In genomic region chr17:69006272-69006671, GRCm38 (mm10) we compare ENCODE assay signal across 10 mouse cellular contexts.
DNase-seq lines count a peak whose midpoint lies in the region; ATAC-seq and TF ChIP-seq lines count a peak whose summit lies in the region.
"Had no signal": no experiment of that assay in that cellular context is flagged by ENCODE, and none has a peak within 500 bp of the region (broad histone marks: within the 10 kb centered on the region; RNA-seq: fewer than 3 reads in every experiment).

No protein-coding gene starts in this region.

- peak; percentile 62; the same call in 1 of the 2 replicates for ATAC-seq in intestine, embryonic 14.5 days (replicated peaks; ENCODE audit: low FRiP score, low TSS enrichment, low read depth)
- no peak for ATAC-seq in intestine, postnatal 0 days
- 0 out of 2 replicates have a peak, but pooled peaks have one; percentile 42 for ATAC-seq in midbrain, embryonic 11.5 days (ENCODE audit: low FRiP score)
- ATAC-seq in midbrain, embryonic 16.5 days: no peak
- 0 out of 2 replicates have a peak, but pooled peaks have one; percentile 56 for ATAC-seq in embryonic facial prominence, embryonic 11.5 days (replicated peaks; ENCODE audit: insufficient number of reproducible peaks, low FRiP score, low TSS enrichment, low read depth)
- ATAC-seq in stomach, postnatal 0 days (ENCODE audit: low FRiP score, low TSS enrichment): no peak

- H3K27me3 ChIP-seq in intestine, embryonic 14.5 days (replicated peaks; ENCODE audit: control insufficient read depth, insufficient read depth, low read length): no peaks in the 10 kb centered on the region
- H3K27me3 ChIP-seq in intestine, postnatal 0 days (replicated peaks; ENCODE audit: control insufficient read depth, insufficient read depth, low read length): no peaks in the 10 kb centered on the region
- H3K27me3 ChIP-seq in midbrain, embryonic 11.5 days (ENCODE audit: control insufficient read depth, insufficient read depth, low read length): no peaks in the 10 kb centered on the region
- H3K27me3 ChIP-seq in midbrain, embryonic 16.5 days (ENCODE audit: control insufficient read depth, insufficient read depth, low read depth, low read length): no peaks in the 10 kb centered on the region
- H3K27me3 ChIP-seq in embryonic facial prominence, embryonic 11.5 days (ENCODE audit: control insufficient read depth, insufficient read depth, low read length): no peaks in the 10 kb centered on the region
- no peaks in the 10 kb centered on the region for H3K27me3 ChIP-seq in stomach, postnatal 0 days (ENCODE audit: control insufficient read depth, insufficient read depth, low read length)
- H3K27me3 ChIP-seq: CH12.LX; embryonic facial prominence, embryonic 12.5 days had no signal

- no peak for TF ChIP-seq EP300 in stomach, postnatal 0 days (optimal IDR thresholded peaks at IDR 0.05)

- no peaks in the 10 kb centered on the region for H3K36me3 ChIP-seq in intestine, embryonic 14.5 days (ENCODE audit: control insufficient read depth, insufficient read depth, low read length)
- H3K36me3 ChIP-seq in intestine, postnatal 0 days (ENCODE audit: control insufficient read depth, insufficient read depth): no peaks in the 10 kb centered on the region
- H3K36me3 ChIP-seq in midbrain, embryonic 11.5 days (ENCODE audit: control insufficient read depth, insufficient read depth, low read length): no peaks in the 10 kb centered on the region
- no peaks in the 10 kb centered on the region for H3K36me3 ChIP-seq in midbrain, embryonic 16.5 days (ENCODE audit: control insufficient read depth, insufficient read depth, low read length)
- H3K36me3 ChIP-seq in embryonic facial prominence, embryonic 11.5 days (replicated peaks; ENCODE audit: control insufficient read depth, insufficient read depth, low read depth, low read length): no peaks in the 10 kb centered on the region
- H3K36me3 ChIP-seq in stomach, postnatal 0 days (ENCODE audit: control insufficient read depth, insufficient read depth, low read length): no peaks in the 10 kb centered on the region
- H3K36me3 ChIP-seq: embryonic facial prominence, embryonic 12.5 days had no signal

- H3K4me1 ChIP-seq in intestine, embryonic 14.5 days (replicated peaks; ENCODE audit: control insufficient read depth, insufficient read depth, low read length): no peaks in the 10 kb centered on the region
- H3K4me1 ChIP-seq in intestine, postnatal 0 days (replicated peaks; ENCODE audit: control insufficient read depth, insufficient read depth, low read length): no peaks in the 10 kb centered on the region
- H3K4me1 ChIP-seq in midbrain, embryonic 11.5 days (ENCODE audit: control insufficient read depth, insufficient read depth, low read length): no peaks in the 10 kb centered on the region
- no peaks in the 10 kb centered on the region for H3K4me1 ChIP-seq in midbrain, embryonic 16.5 days (ENCODE audit: control insufficient read depth, insufficient read depth, low read length)
- no peaks in the 10 kb centered on the region for H3K4me1 ChIP-seq in embryonic facial prominence, embryonic 11.5 days (ENCODE audit: control insufficient read depth, insufficient read depth, low read length)
- H3K4me1 ChIP-seq in stomach, postnatal 0 days (replicated peaks; ENCODE audit: control insufficient read depth, insufficient read depth): no peaks in the 10 kb centered on the region
- H3K4me1 ChIP-seq: embryonic facial prominence, embryonic 12.5 days had no signal

- no peak overlapping the region for H3K4me2 ChIP-seq in intestine, embryonic 14.5 days (ENCODE audit: low read length)
- no peak overlapping the region for H3K4me2 ChIP-seq in intestine, postnatal 0 days (replicated peaks; ENCODE audit: low read depth)
- no peak overlapping the region for H3K4me2 ChIP-seq in midbrain, embryonic 11.5 days
- H3K4me2 ChIP-seq in midbrain, embryonic 16.5 days (ENCODE audit: low read length): no peak overlapping the region
- H3K4me2 ChIP-seq in embryonic facial prominence, embryonic 11.5 days (ENCODE audit: low read depth, low read length): no peak overlapping the region
- H3K4me2 ChIP-seq in stomach, postnatal 0 days (replicated peaks; ENCODE audit: low read depth): no peak overlapping the region
- H3K4me2 ChIP-seq: embryonic facial prominence, embryonic 12.5 days had no signal

- no peak overlapping the region for H3K4me3 ChIP-seq in intestine, embryonic 14.5 days (ENCODE audit: low read depth, low read length)
- H3K4me3 ChIP-seq in intestine, postnatal 0 days (ENCODE audit: low read depth, low read length): no peak overlapping the region
- H3K4me3 ChIP-seq in midbrain, embryonic 11.5 days (ENCODE audit: low read depth, low read length): no peak overlapping the region
- no peak overlapping the region for H3K4me3 ChIP-seq in midbrain, embryonic 16.5 days (ENCODE audit: low read depth, low read length)
- H3K4me3 ChIP-seq in embryonic facial prominence, embryonic 11.5 days (ENCODE audit: low read depth, low read length): no peak overlapping the region
- no peak overlapping the region for H3K4me3 ChIP-seq in stomach, postnatal 0 days (ENCODE audit: low read depth, low read length)
- H3K4me3 ChIP-seq: embryonic facial prominence, embryonic 12.5 days; gastrocnemius, adult 2 months had no signal

- DNase-seq in intestine, embryonic 14.5 days (ENCODE audit: low spot score): no peak
- DNase-seq in midbrain, embryonic 11.5 days (ENCODE audit: low spot score, missing footprints): no peak
- peak; percentile 25 for DNase-seq in embryonic facial prominence, embryonic 11.5 days (ENCODE audit: low spot score)
- DNase-seq in stomach, postnatal 0 days (ENCODE audit: low spot score): peak; percentile 20
- no peak for DNase-seq in gastrocnemius, adult 18-20 months (ENCODE audit: low spot score)
- DNase-seq: gastrocnemius, adult 2 months had no signal

- no peaks in the 10 kb centered on the region for H3K9me3 ChIP-seq in intestine, embryonic 14.5 days (ENCODE audit: control insufficient read depth, low read length)
- no peaks in the 10 kb centered on the region for H3K9me3 ChIP-seq in intestine, postnatal 0 days (ENCODE audit: control insufficient read depth)
- H3K9me3 ChIP-seq in midbrain, embryonic 11.5 days (ENCODE audit: control insufficient read depth, low read length): no peaks in the 10 kb centered on the region
- H3K9me3 ChIP-seq in midbrain, embryonic 16.5 days (replicated peaks; ENCODE audit: control insufficient read depth, low read length, poor library complexity, severe bottlenecking): no peaks in the 10 kb centered on the region
- no peaks in the 10 kb centered on the region for H3K9me3 ChIP-seq in embryonic facial prominence, embryonic 11.5 days (replicated peaks; ENCODE audit: control insufficient read depth, low read length)
- no peaks in the 10 kb centered on the region for H3K9me3 ChIP-seq in stomach, postnatal 0 days (ENCODE audit: control insufficient read depth, low read length)
- H3K9me3 ChIP-seq: embryonic facial prominence, embryonic 12.5 days had no signal

- no peak overlapping the region for H3K27ac ChIP-seq in intestine, embryonic 14.5 days (ENCODE audit: low read depth)
- H3K27ac ChIP-seq in intestine, postnatal 0 days (ENCODE audit: low read depth, low read length): no peak overlapping the region
- no peak overlapping the region for H3K27ac ChIP-seq in midbrain, embryonic 11.5 days (ENCODE audit: low read depth, low read length)
- H3K27ac ChIP-seq in midbrain, embryonic 16.5 days (ENCODE audit: low read length): no peak overlapping the region
- H3K27ac ChIP-seq in embryonic facial prominence, embryonic 11.5 days (replicated peaks; ENCODE audit: low read depth, low read length): no peak overlapping the region
- H3K27ac ChIP-seq in stomach, postnatal 0 days (replicated peaks): no peak overlapping the region
- H3K27ac ChIP-seq: embryonic facial prominence, embryonic 12.5 days; gastrocnemius, adult 2 months had no signal

- TF ChIP-seq CTCF in intestine, postnatal 0 days (IDR thresholded peaks at IDR 0.05; ENCODE audit: low read depth): no peak
- no peak for TF ChIP-seq CTCF in stomach, postnatal 0 days (IDR thresholded peaks at IDR 0.05; ENCODE audit: low read depth)

- 29% methylated on average over 9 of the region's 9 CpGs for WGBS in intestine, embryonic 14.5 days
- 30% methylated on average over 9 of the region's 9 CpGs for WGBS in intestine, postnatal 0 days
- 37% methylated on average over 9 of the region's 9 CpGs for WGBS in midbrain, embryonic 11.5 days
- 35% methylated on average over 9 of the region's 9 CpGs for WGBS in midbrain, embryonic 16.5 days
- WGBS in embryonic facial prominence, embryonic 11.5 days: 31% methylated on average over 9 of the region's 9 CpGs
- WGBS in stomach, postnatal 0 days: 35% methylated on average over 9 of the region's 9 CpGs

- H3K9ac ChIP-seq in intestine, embryonic 14.5 days (ENCODE audit: low read length): no peak overlapping the region
- no peak overlapping the region for H3K9ac ChIP-seq in intestine, postnatal 0 days (ENCODE audit: low read depth, low read length)
- H3K9ac ChIP-seq in midbrain, embryonic 11.5 days (ENCODE audit: low read length): no peak overlapping the region
- no peak overlapping the region for H3K9ac ChIP-seq in midbrain, embryonic 16.5 days (ENCODE audit: low read depth, low read length)
- no peak overlapping the region for H3K9ac ChIP-seq in embryonic facial prominence, embryonic 11.5 days (replicated peaks; ENCODE audit: low read length)
- no peak overlapping the region for H3K9ac ChIP-seq in stomach, postnatal 0 days (ENCODE audit: low read length)
- H3K9ac ChIP-seq: embryonic facial prominence, embryonic 12.5 days had no signal

Comparison
In these comparisons a context has a peak if more than half of its experiments do, and no peak if none do; other contexts are left out.
1. ATAC-seq: peak in intestine, embryonic 14.5 days (single experiment), midbrain, embryonic 11.5 days (single experiment) and embryonic facial prominence, embryonic 11.5 days (single experiment); none in intestine, postnatal 0 days (single experiment), midbrain, embryonic 16.5 days (single experiment) and stomach, postnatal 0 days (single experiment).
2. DNase-seq: peak in embryonic facial prominence, embryonic 11.5 days (single experiment) and stomach, postnatal 0 days (single experiment); none in intestine, embryonic 14.5 days (single experiment), midbrain, embryonic 11.5 days (single experiment) and gastrocnemius, adult 18-20 months (single experiment).